Mouse (Mus musculus): ENCODE measurements at regions not wholly inside any gene's neighbourhood (a gene's known extent, or its start where the extent isn't known, plus 50 kb on each side); places are given as distances from the start of the nearest gene placed in this dataset.
A peak's percentile ranks its signal among the peaks of the same experiment; 100 is the strongest.

- TF ChIP-seq CTCF (IDR thresholded peaks at IDR 0.05; ENCODE audit: control insufficient read depth, insufficient read depth, low read length) (no peak), POLR2A (IDR thresholded peaks at IDR 0.05; ENCODE audit: borderline replicate concordance, control insufficient read depth, low read depth, low read length) (no peak)
- Histone ChIP-seq H3K4me3 (replicated peaks; ENCODE audit: control insufficient read depth, low read depth, low read length) (no peak overlapping the region), H3K4me1 (ENCODE audit: control insufficient read depth, insufficient read depth, low read length) (no peaks in the 10 kb centered on the region; the same call in 1 of the 2 replicates), H3K27ac (ENCODE audit: control insufficient read depth, insufficient read depth, low read depth, low read length, poor library complexity) (no peak overlapping the region)
- WGBS = 33% methylated on average over 6 of the region's 6 CpGs
Measured at GRCm38 (mm10) chr10:17653325-17653724, 69.7 kb upstream of the Cited2 start.

GRCm38 (mm10) chr10:17653785-17654184, 69.2 kb upstream of the Cited2 start:
- no peak for TF ChIP-seq POLR2A (IDR thresholded peaks at IDR 0.05; ENCODE audit: borderline replicate concordance, control insufficient read depth, low read depth, low read length)
- no peak for TF ChIP-seq CTCF (IDR thresholded peaks at IDR 0.05; ENCODE audit: control insufficient read depth, insufficient read depth, low read length)
- Histone ChIP-seq H3K4me1 (ENCODE audit: control insufficient read depth, insufficient read depth, low read length) (no peaks in the 10 kb centered on the region; the same call in 1 of the 2 replicates), H3K4me3 (replicated peaks; ENCODE audit: control insufficient read depth, low read depth, low read length) (no peak overlapping the region), H3K27ac (ENCODE audit: control insufficient read depth, insufficient read depth, low read depth, low read length, poor library complexity) (no peak overlapping the region)
- WGBS = 61% methylated on average over 9 of the region's 9 CpGs

- 78% methylated on average over 2 of the region's 2 CpGs for WGBS
- Histone ChIP-seq H3K4me1 (ENCODE audit: control insufficient read depth, insufficient read depth, low read length) (no peaks in the 10 kb centered on the region; the same call in 1 of the 2 replicates), H3K27ac (ENCODE audit: control insufficient read depth, insufficient read depth, low read depth, low read length, poor library complexity) (no peak overlapping the region), H3K4me3 (replicated peaks; ENCODE audit: control insufficient read depth, low read depth, low read length) (no peak overlapping the region)
- TF ChIP-seq POLR2A (IDR thresholded peaks at IDR 0.05; ENCODE audit: borderline replicate concordance, control insufficient read depth, low read depth, low read length) (no peak), CTCF (IDR thresholded peaks at IDR 0.05; ENCODE audit: control insufficient read depth, insufficient read depth, low read length) (no peak)
Measured at GRCm38 (mm10) chr10:17654308-17654858, 68.6 kb upstream of the Cited2 start.

- no peak overlapping the region for H3K27ac ChIP-seq (ENCODE audit: control insufficient read depth, insufficient read depth, low read depth, low read length, poor library complexity)
- H3K4me1 ChIP-seq (ENCODE audit: control insufficient read depth, insufficient read depth, low read length) = no peaks in the 10 kb centered on the region; the same call in 1 of the 2 replicates
Measured at GRCm38 (mm10) chr10:17655459-17656051, 67.5 kb upstream of the Cited2 start.

GRCm38 (mm10) chr10:17656305-17656704, 66.7 kb upstream of the Cited2 start:
- Histone ChIP-seq H3K4me1 (ENCODE audit: control insufficient read depth, insufficient read depth, low read length) (peaks cover 1% of the 10 kb centered on the region), H3K27ac (ENCODE audit: control insufficient read depth, insufficient read depth, low read depth, low read length, poor library complexity) (no peak overlapping the region), H3K4me3 (replicated peaks; ENCODE audit: control insufficient read depth, low read depth, low read length) (no peak overlapping the region)
- no peak for TF ChIP-seq POLR2A (IDR thresholded peaks at IDR 0.05; ENCODE audit: borderline replicate concordance, control insufficient read depth, low read depth, low read length)
- no peak for TF ChIP-seq CTCF (IDR thresholded peaks at IDR 0.05; ENCODE audit: control insufficient read depth, insufficient read depth, low read length)
- WGBS = 75% methylated on average over 10 of the region's 10 CpGs

More at GRCm38 (mm10) chr10:17655459-17656051, 67.5 kb upstream of the Cited2 start:
- TF ChIP-seq POLR2A (IDR thresholded peaks at IDR 0.05; ENCODE audit: borderline replicate concordance, control insufficient read depth, low read depth, low read length) (no peak), CTCF (IDR thresholded peaks at IDR 0.05; ENCODE audit: control insufficient read depth, insufficient read depth, low read length) (no peak)
- WGBS = 64% methylated on average over 10 of the region's 10 CpGs
- H3K4me3 ChIP-seq (replicated peaks; ENCODE audit: control insufficient read depth, low read depth, low read length) = no peak overlapping the region

- Histone ChIP-seq H3K4me3 (replicated peaks; ENCODE audit: control insufficient read depth, low read depth, low read length) (no peak overlapping the region), H3K4me1 (ENCODE audit: control insufficient read depth, insufficient read depth, low read length) (peaks cover 1% of the 10 kb centered on the region), H3K27ac (ENCODE audit: control insufficient read depth, insufficient read depth, low read depth, low read length, poor library complexity) (no peak overlapping the region)
- WGBS = 24% methylated on average over 8 of the region's 8 CpGs
- TF ChIP-seq CTCF (IDR thresholded peaks at IDR 0.05; ENCODE audit: control insufficient read depth, insufficient read depth, low read length) (no peak), POLR2A (IDR thresholded peaks at IDR 0.05; ENCODE audit: borderline replicate concordance, control insufficient read depth, low read depth, low read length) (no peak)
Measured at GRCm38 (mm10) chr10:17656872-17657482, 66.0 kb upstream of the Cited2 start.

- WGBS = 95% methylated on average over 9 of the region's 9 CpGs
- H3K4me1 ChIP-seq (ENCODE audit: control insufficient read depth, insufficient read depth, low read length) = peaks cover 1% of the 10 kb centered on the region
- TF ChIP-seq CTCF (IDR thresholded peaks at IDR 0.05; ENCODE audit: control insufficient read depth, insufficient read depth, low read length) = no peak
- no peak for TF ChIP-seq POLR2A (IDR thresholded peaks at IDR 0.05; ENCODE audit: borderline replicate concordance, control insufficient read depth, low read depth, low read length)
- H3K4me3 ChIP-seq (replicated peaks; ENCODE audit: control insufficient read depth, low read depth, low read length) = no peak overlapping the region
- H3K27ac ChIP-seq (ENCODE audit: control insufficient read depth, insufficient read depth, low read depth, low read length, poor library complexity) = no peak overlapping the region
Measured at GRCm38 (mm10) chr10:17659575-17659974, 63.4 kb upstream of the Cited2 start.

- whole genome bisulfite sequencing = 32% methylated on average over 5 of the region's 5 CpGs
- H3K4me3 ChIP-seq (replicated peaks; ENCODE audit: control insufficient read depth, low read depth, low read length) = no peak overlapping the region
- TF ChIP-seq CTCF (IDR thresholded peaks at IDR 0.05; ENCODE audit: control insufficient read depth, insufficient read depth, low read length) (no peak), POLR2A (IDR thresholded peaks at IDR 0.05; ENCODE audit: borderline replicate concordance, control insufficient read depth, low read depth, low read length) (no peak)
- peak overlapping the region; percentile 56 for H3K27ac ChIP-seq (ENCODE audit: control insufficient read depth, insufficient read depth, low read depth, low read length, poor library complexity)
- peaks cover 1% of the 10 kb centered on the region for H3K4me1 ChIP-seq (ENCODE audit: control insufficient read depth, insufficient read depth, low read length)
Measured at GRCm38 (mm10) chr10:17660836-17661452, 62.1 kb upstream of the Cited2 start.

Measured in bone marrow, adult 2 months (tissue).